8 mouse cellular contexts compared by ENCODE assay signal in genomic region chrX:103356287-103356686, GRCm38 (mm10). TPM values are rescaled to one million over a fixed set of nuclear protein-coding genes. Genes with fewer than 3 reads are reported as not detected.
DNase-seq lines count a peak whose midpoint lies in the region; ATAC-seq lines count a peak whose summit lies in the region.

TSS of gene Chic1 (plus strand) at chrX:103356476.

- peak; percentile 96 for DNase-seq in ZHBTc4 (ENCODE audit: low read depth, low spot score)
- DNase-seq in cerebellum, postnatal 4 days (ENCODE audit: low spot score in 2 of 2): peak; percentile 62 to 83
- DNase-seq in gastrocnemius, postnatal 10 days: peak; percentile 56
- peak; percentile 63 to 81 for DNase-seq in left cerebral cortex, adult 9 months (ENCODE audit: low spot score in 2 of 2)
- peak; percentile 89 for DNase-seq in mesoderm, embryonic 11.5 days (ENCODE audit: low read depth, low spot score)
- peak; percentile 82 for DNase-seq in right cerebral cortex, postnatal 4 days

- peak; percentile 62 for ATAC-seq in inflammation-experienced regulatory T-cells, adult 6 months
- no peak; the same call in 1 of the 2 replicates for ATAC-seq in granulocyte monocyte progenitor cell, adult 5-6 weeks (replicated peaks; ENCODE audit: poor library complexity, severe bottlenecking)

RNA-seq across cellular contexts. Expression of gene Chic1, which starts in this region (rescaled TPM):
- total RNA-seq in gastrocnemius, postnatal 10 days (2021): 1 to 10 TPM in 1 of 2 experiments, under 1 TPM in 1; 0.89 to 1.1 TPM
- polyA plus RNA-seq in inflammation-experienced regulatory T-cells, adult 6 months (2017; shearing (Covaris generic)): 1 to 10 TPM; 2.5 to 5.4 (median 4.1) TPM
- not detected in 2 replicates for total RNA-seq in granulocyte monocyte progenitor cell, adult 5-6 weeks (2014; fragmentation: Nextera tagmentation)
- not detected in 2 replicates for total RNA-seq in granulocyte monocyte progenitor cell, adult 5-6 weeks (2017)
